Mouse (Mus musculus) frontal cortex, adult 2 months (tissue): ENCODE data around the gene Spats2. TPM values are rescaled to one million over a fixed set of nuclear protein-coding genes. Genes with fewer than 3 reads are reported as not detected.
A peak's percentile ranks its signal among the peaks of the same experiment; 100 is the strongest.

Experiments used
- DNase-seq, 2 experiments: peaks; one replicate each; pipeline ENCODE4 v3.0.0; 2022; ENCODE audit warnings: low spot score in 1 of 2; ENCODE audit errors: extremely low spot score in 1 of 2
- polyA plus RNA-seq: library from polyadenylated mRNA; depleted of rRNA; stranded (reverse); fragments of >200 nt; gene quantifications from 2 replicates; pipeline ENCODE4 v1.2.3, GENCODE M21; 2012

The Spats2 gene
- polyA plus RNA-seq, 1 experiment, result 36.9 TPM

- no peak for DNase-seq
Measured at GRCm38 (mm10) chr15:99096831-99097500, 28.8 kb upstream of the Spats2 start.

GRCm38 (mm10) chr15:99097840-99098492, 27.8 kb upstream of the Spats2 start:
- DNase-seq, result no peak

DNA sequence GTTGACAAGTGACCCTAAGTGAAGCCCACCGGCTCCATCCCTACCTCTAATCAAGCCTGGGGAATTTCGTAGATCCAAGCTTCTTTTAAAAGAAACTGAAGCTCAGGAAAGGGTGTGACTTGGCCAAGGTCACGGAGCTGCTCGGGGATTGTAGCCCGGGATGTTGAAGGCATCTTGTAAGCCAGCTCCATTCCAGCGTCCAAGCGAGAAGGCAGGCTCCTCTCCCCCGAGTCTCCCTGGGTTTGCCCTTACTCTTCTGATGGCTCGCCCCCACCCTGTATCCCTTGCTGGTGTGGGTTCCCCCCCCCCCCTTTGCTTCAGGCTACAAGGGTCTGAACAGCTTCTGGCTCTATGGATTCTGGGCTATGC, 27.2 kb upstream of the Spats2 start:
- DNase-seq, result no peak

DNA sequence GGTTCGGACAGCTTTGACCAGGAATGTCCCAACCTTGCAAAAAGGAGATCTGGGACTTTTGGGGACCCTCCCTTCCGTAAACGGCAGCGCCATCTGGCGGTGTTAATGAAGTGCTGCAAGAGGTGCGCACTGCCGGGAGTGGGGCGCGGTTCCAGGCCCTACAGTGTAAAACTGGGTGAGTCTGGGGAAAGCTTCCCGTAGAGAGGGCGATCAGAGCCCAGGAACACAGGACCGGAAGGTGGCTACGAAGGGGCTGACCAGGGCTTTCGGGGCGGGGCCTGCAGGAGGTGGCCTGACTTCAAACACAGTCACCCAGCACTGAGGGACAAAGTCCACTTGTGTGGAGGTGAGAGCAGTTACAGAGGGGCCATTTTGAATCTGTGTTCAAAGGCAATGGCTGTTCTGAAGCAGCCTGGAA, 26.6 kb upstream of the Spats2 start:
- peak in 1 of 2 experiments; percentile 30 for DNase-seq

DNA sequence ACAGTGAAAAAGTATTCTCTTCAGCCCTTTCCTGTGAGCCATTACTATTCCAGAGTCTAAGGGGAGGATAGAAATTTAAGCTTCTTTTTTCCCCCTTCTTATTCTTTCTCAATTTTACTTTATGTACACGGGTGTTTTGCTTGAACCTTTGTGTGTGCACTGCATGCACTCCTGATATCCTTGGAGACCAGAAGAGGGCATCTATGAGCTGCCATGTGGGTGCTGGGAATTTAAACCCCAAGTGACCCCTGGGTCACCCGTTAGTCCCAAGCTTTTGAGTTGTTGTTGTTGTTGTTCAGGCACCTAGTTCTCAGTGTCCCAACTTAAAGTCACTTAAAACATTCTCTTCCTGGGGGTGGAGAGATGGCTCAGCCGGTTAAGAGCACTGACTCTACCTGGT, 25.7 kb upstream of the Spats2 start:
- DNase-seq, result no peak

DNA sequence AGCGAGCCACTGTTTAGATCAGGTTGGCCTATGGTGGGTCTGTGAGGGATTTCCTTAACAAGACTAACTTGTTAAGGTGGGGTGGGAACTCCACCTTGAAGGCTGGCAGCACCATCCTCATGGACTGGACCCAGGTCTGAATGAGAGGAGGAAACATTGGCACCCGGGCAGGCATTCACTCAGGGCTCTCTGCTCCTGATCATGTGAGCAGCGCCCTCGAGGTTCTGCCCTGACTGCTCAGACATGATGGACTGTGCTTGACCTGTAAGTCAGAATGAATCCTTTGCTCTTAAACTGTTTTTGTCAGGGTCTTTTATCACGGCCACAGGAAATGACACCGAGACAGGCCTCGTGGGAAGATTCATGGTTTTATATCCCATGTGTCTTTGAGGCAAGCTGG, 20.5 kb upstream of the Spats2 start:
- DNase-seq, result no peak

GRCm38 (mm10) chr15:99107866-99108265, 17.9 kb upstream of the Spats2 start:
- DNase-seq, result no peak

DNA sequence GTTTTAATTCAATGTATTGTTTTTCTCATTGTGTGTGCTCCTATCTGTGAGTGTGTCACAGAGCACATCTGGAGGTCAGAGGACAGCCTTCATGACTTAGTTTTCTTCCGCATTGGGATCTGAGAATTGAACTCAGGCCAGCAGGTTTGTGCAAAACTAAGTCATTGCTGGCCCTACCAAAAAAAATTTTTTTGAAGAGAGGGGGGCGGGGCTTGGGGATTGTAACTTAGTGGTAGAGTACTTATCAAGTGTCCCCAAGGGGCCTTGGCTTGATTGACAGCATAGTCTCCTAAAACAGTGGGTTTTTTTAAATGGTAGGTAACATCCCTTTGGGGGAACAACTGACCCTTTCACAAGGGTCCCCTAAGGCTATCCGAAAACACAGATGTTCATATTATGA, 14.6 kb upstream of the Spats2 start:
- no peak for DNase-seq

- DNase-seq, result no peak
Measured at GRCm38 (mm10) chr15:99111809-99112208, 13.9 kb upstream of the Spats2 start.

DNA sequence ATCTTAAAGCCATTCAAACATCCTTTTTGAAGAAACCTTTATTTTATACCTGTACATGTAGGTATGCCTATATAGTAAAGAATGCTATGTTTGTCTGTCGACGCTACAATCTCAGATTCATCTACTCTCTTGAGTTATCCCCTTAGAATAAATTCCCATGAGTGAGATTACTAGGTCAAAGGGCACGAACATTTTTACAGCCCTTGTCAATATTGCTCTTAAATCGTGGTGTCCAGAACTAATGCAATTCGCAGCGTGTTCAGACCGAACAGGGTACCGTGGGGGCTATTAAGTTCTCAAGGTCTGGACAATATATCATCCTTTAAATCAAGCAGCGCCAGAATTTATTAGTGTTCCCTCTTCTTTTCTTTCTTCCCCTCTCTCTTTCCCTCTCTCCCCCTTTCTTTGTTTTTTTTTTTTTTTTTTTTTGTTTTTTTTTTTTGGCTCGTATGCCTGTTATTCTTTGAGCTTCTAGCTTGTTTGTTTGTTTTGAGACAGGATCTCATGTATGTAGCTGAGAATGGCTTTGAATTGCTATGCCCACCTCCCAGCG, 12.8 kb upstream of the Spats2 start:
- DNase-seq, result no peak

DNA sequence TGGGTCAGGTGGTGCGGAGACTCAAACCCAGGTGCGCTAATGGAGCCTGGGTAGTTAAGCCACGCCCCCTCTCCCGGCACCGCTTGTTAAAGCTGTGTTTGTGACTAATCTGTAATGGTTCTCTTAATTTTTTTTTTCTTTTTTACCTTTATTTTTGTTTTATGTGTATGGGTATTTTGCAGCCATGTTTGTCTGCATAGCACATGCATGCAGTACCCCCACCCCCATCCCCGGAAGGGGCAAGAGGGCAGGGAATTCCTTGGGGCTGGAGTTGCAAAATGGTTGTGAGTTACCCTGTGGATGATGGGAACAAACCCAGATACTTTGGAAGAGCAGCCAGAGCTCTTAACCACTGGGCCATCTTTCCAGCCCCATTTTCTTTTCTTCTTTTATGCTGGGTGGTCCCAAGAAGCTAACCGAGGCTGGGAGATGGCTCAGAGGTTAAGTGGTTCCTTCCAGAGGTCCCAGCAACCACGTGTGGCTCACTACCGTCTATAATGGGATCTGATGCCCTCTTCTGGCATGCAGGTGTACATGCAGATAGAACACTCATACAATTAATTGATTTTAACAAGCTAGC, 12.2 kb upstream of the Spats2 start:
- no peak for DNase-seq

- DNase-seq, result no peak
Measured at GRCm38 (mm10) chr15:99114312-99115064, 11.2 kb upstream of the Spats2 start.

GRCm38 (mm10) chr15:99115065-99115423, 10.7 kb upstream of the Spats2 start:
- DNase-seq, result no peak

GRCm38 (mm10) chr15:99116539-99116938, 9.2 kb upstream of the Spats2 start:
- no peak for DNase-seq

DNA sequence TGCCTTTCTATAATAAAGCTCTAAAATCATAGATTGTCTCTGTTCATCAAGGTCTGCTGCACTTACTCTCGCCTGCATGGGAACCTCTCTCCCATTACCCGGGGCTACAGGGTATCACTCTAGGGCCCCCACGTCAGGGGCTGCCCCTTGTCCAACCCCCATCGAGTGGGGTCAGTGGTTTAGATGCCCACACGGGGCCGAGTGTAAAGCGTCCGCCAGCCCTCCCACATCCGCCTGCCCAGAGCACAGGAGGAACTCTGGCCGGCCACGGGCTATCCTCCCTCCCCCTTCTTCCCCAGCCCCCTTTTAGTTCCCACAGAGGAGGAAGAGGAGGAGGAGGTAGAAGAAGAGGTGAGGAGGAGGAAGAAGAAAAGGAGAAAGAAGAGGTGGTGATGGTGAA, 4.9 kb upstream of the Spats2 start:
- no peak for DNase-seq

DNA sequence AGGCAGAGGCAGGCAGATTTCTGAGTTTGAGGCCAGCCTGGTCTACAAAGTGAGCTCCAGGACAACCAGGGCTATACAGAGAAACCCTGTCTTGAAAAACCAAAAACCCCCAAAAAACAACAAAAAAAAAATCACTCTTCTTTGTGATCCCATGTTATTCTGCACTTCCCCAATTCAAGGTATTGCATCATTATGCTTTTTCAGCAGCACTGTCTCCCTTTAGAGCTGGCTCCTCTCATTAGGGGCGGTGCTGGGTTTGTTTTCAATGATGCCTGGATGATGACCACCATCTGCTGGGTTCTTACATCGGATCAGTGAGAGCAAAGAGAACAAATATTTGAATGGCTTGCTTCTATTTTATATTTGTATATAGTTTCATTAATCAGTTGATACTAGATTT, 3.1 kb upstream of the Spats2 start:
- DNase-seq, result no peak

- DNase-seq, result peak; percentile 77 to 94
Measured at GRCm38 (mm10) chr15:99126081-99126815, 532 bp downstream of the Spats2 start.

- peak in 1 of 2 experiments; percentile 18 for DNase-seq
Measured at GRCm38 (mm10) chr15:99126816-99127365, 1.2 kb downstream of the Spats2 start.

- no peak for DNase-seq
Measured at GRCm38 (mm10) chr15:99127851-99128522, 2.3 kb downstream of the Spats2 start.

GRCm38 (mm10) chr15:99129441-99129840, 3.7 kb downstream of the Spats2 start:
- no peak for DNase-seq
